Mouse (Mus musculus): ENCODE results near the gene Ttc34.

DNA sequence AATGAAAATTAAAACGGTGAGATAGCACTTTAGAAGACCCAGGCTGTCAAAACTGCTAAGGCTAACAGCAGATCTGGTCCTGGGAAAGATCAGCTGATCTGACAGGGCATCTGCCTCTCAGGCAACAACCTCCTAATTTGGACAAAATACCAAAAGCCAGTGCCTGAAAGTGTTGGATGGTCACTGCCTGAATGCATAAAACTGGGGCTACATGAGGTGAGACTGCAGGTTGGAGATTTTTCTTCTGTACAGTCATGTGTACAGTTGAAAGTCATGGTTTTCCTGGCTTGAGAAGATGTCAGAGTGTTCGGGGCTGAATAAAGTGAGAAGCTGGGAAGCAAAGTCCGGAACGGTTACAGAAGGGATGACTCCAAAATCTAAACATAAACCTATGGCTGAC, 16.6 kb downstream of the Ttc34 start:
- TF ChIP-seq CTCF (IDR thresholded peaks at IDR 0.05; ENCODE audit: low read depth, low read length) (no peak), POLR2A (IDR thresholded peaks at IDR 0.05; ENCODE audit: borderline replicate concordance, low read depth, low read length) (no peak)
